Mouse (Mus musculus) left cerebral cortex, adult 11 months (tissue): Measurements from ENCODE around the gene Gm4070.
"Not testable (repeated sequence)": the region's sequence is repeated elsewhere in the genome, so short reads cannot be mapped to it uniquely, and the experiment has no call there.

ENCODE experiments used
- DNase-seq: peaks from one replicate; pipeline ENCODE4 v3.0.0; 2022; ENCODE audit warnings: low spot score

The Gm4070 gene

DNA sequence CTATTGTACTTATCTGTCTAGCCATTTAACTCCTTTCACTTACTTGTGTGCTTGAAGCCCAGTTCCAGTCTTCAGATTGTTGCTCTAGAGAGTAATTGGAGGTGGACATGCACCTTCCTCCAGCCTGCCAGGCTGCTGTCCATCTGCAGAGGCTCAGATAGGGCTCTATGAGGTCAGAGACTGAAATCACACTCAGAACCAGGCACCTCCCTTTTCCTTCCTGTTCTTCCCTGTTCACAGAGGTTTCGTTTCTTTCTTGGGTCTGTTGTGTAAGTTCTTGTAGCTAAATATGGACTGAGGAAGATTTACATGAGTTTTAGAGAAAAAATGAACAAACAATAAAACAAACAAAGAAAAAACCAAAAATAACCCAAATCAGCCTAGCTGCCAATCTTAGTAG is at the start of gene Gm4070:
Gm4070 (minus strand) TSS at position 156 of the 400 bp plus-strand sequence.
- DNase-seq: not testable (repeated sequence)

DNA sequence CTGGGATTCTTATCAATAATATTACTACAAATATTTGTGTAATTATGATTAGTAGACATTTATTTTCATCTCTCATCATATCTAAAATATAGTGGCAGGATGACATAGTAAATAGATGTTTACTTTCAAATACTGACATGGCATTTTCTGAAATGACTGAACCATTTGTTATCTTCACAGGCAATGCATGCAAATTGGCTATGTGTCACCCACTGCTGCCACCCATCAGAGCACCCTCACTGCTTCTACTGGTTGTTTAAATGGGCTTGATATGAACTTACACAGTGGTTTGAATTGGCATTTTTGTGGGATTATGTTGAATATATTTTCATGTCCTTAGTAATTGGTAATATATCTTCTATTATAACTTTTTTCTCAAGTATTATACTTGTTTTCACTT is 773 bp upstream of the Gm4070 start:
- not testable (repeated sequence) for DNase-seq

DNA sequence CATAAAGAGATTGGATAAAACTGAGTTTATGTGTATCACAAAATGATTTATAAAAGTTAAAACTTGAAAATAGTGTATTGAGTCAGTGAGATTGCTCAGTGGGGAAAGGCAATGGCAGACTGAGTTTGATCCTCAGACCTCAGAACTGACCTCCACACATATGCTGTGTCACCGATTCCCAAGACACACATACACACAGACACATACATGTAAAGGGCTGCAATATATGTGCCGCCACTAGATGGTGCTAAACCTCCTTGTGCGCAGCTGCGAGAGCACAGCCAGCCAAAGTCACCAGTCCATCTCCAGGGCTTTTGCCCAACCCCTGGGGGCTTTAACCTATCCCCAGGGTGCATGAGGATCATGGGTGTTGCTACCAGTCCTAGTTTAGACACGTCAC is 1.4 kb downstream of the Gm4070 start:
- DNase-seq: not testable (repeated sequence)

DNA sequence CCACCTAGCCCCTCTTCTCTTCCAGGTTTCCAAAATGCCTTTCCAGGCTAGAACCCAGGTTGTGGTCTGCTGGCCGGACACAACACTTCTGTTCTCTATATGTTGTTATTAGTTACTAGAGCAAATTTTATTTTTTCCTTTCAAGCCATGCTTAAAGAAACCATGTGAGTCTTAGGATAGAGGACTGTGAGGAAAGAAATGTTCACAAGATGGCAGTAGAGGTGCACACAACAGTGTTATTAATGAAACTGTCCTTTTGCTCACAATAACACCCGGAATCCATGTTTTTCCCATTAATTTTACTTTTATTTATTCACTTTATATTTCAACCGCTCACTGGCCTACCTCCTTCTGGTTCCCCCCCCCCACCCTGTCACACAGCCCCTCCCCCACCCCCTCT is 8.5 kb downstream of the Gm4070 start:
- not testable (repeated sequence) for DNase-seq

DNA sequence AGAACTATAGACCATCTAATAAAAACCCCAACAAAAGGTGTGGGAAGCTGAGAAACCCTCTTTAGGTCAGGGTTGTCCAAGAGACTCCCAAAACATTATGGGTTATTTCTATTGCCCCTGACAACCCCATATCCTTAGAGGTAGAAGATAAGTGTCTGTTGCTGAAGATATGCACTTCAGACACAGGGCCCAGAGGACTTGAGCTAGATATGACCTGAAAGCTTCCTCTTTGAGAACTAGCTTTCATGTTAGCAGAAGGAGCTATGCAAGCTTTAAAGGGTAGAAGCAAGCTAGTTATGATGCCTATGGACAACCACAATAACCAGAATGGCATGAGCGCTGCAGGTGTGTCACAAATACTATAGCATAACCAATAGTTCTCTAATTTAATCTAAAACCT is 21.6 kb downstream of the Gm4070 start:
- not testable (repeated sequence) for DNase-seq

DNA sequence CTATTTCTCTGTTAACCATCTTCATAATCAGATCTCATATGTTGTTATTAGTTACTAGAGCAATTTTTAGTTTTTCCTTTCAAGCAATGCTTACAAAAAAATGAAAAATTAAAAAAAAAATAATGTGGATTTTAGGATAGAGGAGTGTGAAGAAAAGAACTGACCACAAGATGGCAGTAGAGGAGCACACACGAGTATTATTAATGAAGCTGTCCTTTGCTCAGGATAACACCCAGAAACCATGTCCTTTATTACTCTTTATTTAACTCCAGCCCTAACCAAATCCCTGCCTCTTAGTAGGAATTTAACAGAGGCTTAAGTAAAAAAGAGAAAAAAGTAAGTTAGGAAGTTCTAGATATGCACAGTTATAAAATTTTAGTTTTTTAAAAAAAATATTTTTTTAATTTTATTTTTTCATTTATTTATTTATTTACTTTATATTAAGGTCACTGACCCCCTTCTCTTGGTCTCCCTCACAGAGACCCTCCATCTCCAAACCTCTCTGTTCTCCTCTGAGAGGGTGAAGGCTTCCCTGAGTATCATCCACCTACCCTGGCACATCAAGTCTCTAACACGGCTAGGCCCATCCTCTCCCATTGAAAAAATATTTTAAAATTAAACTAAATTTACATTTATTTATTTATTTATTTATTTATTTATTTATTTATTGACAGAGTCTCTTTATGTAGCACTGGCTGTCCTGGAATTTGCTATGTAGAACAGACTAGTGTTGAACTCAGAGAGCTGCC is 70.0 kb downstream of the Gm4070 start:
- DNase-seq: not testable (repeated sequence)

DNA sequence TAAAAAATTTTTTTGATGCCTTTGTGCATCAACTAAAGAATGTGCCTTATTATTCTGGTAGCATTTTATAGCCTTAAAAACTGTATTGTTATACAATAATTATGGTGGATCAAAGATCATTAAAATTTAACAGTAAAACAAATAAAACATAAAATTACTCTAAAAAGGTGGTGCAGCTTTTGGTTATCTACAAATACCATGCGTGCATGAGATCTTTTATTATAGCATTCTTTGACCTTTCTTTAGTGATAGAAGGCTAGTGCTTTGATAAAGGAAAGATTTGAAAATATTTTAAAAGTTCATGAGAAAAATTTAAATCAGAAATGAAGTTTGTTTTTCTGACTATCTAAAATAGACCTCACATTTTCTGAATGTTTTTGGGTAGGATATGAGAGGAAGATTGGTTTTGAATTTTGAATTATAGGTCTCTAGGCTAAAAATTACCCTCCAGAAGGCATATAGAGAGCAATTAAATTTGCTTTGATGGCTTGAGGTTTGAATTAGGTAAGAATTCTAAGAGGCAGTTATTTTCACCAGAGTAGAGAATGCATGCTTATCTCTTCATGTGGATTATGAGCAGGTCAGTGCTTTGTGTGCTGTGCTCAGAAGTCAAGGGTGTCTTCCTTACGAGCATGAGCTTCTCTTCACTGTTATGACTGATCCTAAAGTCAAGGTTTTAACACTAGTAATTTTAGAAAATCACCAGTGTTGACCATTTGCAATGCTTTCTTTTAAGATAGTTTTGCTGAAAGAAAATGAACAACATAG is 73.9 kb downstream of the Gm4070 start:
- DNase-seq: not testable (repeated sequence)

DNA sequence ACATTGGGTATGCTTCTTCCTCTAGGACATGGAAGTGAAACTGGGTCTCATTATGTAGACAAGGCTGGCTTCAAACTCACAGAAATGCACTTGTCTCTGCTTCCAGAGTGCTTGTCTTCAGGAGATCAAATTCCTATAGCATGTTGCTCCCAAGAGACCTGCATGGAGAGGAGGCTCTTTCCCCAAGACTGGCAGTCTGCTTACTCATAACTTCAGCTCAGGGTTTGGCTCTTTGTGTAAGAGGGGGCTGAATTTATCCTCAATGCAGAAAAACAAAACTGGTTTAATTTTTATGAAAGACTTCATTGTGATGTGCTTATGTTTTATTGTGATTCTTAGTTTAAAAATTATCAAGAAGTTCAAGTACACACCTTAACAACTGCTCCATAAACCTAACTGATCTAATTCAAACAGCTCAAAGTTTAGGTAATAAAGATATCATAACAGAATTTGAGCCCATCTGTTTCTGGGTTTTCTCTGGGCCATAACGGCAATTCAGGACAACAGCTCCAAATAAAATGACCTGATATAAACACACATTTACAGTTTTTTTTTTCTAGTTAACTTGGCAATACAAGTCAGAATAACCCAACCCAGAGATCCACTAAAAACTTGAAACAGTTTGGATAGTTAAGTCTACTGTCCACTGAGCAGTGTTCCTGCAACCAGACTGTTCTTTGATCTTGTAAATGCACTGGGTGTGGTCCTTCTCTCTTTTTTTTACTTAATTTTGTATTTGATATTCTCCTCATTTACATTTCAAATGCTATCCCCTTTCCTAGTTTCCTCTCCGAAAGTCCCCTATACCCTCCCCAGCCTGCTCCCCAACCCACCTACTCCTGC is 97.8 kb downstream of the Gm4070 start:
- not testable (repeated sequence) for DNase-seq
